Mouse (Mus musculus) G1E (cell line): ENCODE data around the gene Nme3.

Experiments used
- CTCF ChIP-seq: IDR thresholded peaks from 2 replicates; pipeline ENCODE4 v1.5.1; 2012; ENCODE audit warnings: low read depth, low read length, inconsistent platforms, mixed read lengths
- GATA1 ChIP-seq: IDR thresholded peaks from 2 replicates; pipeline ENCODE4 v1.6.1; 2012; ENCODE audit warnings: borderline replicate concordance, low read length, inconsistent platforms, mixed read lengths
- GATA2 ChIP-seq: IDR thresholded peaks from 2 replicates; pipeline ENCODE4 v1.6.1; 2012; ENCODE audit warnings: low read depth, low read length, inconsistent platforms, borderline replicate concordance
- POLR2AphosphoS5 ChIP-seq: IDR thresholded peaks from 2 replicates; pipeline ENCODE4 v1.6.1; 2012; ENCODE audit warnings: low read depth, low read length, inconsistent platforms; ENCODE audit not compliant: insufficient replicate concordance
- TAL1 ChIP-seq: conservative IDR thresholded peaks from 2 replicates; pipeline ENCODE4 v1.6.1; 2012; ENCODE audit warnings: low read depth, low read length, inconsistent platforms, mixed read lengths

GRCm38 (mm10) chr17:24874989-24875388 lies 21.3 kb upstream of the Nme3 start:
- TF ChIP-seq CTCF, result no peak
- TF ChIP-seq GATA1, result no peak
- no peak for TF ChIP-seq POLR2AphosphoS5
- TF ChIP-seq TAL1, result no peak
- no peak for TF ChIP-seq GATA2
